ENCODE assay signal across 8 mouse cellular contexts in the genomic region with DNA sequence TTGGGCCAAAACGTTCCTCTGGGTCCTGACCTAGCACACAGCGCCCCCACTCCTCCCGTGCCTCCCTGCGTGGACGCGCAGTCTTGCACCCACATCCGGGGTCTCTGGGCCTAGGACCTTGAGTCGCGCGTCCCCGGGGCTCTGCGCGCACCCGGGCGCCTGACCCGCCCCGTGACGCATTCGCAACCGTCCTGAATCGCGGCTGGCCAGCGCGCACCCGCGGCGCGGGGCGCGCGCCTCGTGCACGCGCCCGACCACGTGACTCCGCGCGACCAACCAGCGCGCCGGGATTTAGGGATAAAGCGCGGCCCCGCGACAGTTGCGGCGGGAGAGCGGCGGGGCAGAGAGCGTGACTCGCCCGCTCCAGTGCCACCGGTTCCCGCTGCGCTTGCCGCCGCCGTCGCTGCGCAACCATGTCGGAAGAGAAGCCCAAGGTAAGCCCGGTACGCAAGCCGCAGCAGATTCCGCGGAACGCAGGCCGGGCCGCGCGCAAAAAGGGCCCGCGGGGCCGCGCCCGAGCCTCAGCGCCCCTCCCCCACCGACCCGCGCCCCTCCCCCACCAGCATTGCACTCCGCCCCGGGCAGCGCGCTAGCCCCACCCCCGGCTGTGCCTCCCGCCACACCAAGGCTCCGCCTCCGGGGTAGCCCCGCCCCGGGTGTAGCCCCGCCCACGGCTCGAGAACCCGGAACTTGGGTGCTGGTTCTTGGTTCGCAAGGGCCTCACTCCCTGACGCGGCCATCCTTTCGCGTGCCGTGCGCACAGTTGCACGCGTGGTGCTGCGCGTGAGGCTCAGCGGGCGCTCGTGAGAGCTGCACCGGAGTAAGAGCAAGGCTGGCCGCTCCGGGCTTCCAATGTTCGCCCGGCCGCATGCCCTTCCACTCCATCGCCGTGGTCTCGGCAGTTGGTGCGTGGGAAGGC. TPM values are rescaled to one million over a fixed set of nuclear protein-coding genes. Genes with fewer than 3 reads are reported as not detected.
A peak's percentile ranks its signal among the peaks of the same experiment; 100 is the strongest.
DNase-seq lines count a peak whose midpoint lies in the region; ATAC-seq and TF ChIP-seq lines count a peak whose summit lies in the region.

A gene (plus strand): TSS at position 190 of the 919 bp plus-strand sequence.
A gene (plus strand): TSS at position 290 of the 919 bp plus-strand sequence.

- TF ChIP-seq CTCF in ES-Bruce4 (IDR thresholded peaks at IDR 0.05; ENCODE audit: low read depth, low read length): peak; percentile 19
- TF ChIP-seq CTCF in liver, postnatal 0 days (IDR thresholded peaks at IDR 0.05; ENCODE audit: low read depth): no peak; the same call in 1 of the 2 replicates

- ATAC-seq in forebrain, embryonic 14.5 days: peak; percentile 89
- ATAC-seq in liver, postnatal 0 days: peak; percentile 86
- ATAC-seq in neural tube, embryonic 13.5 days (ENCODE audit: low read depth): peak; percentile 85

- no peak for TF ChIP-seq POLR2A in ES-Bruce4 (IDR thresholded peaks at IDR 0.05; ENCODE audit: insufficient read depth, low read length)

- H3K9ac ChIP-seq in ES-Bruce4 (ENCODE audit: low read depth, poor library complexity, severe bottlenecking): peak within 1 kb of the TSS; percentile 84
- H3K9ac ChIP-seq in forebrain, embryonic 14.5 days (ENCODE audit: low read length): peak within 1 kb of the TSS; percentile 78
- H3K9ac ChIP-seq in liver, postnatal 0 days (replicated peaks): peak within 1 kb of the TSS; percentile 78
- peak within 1 kb of the TSS; percentile 80 for H3K9ac ChIP-seq in neural tube, embryonic 13.5 days

- H3K9me3 ChIP-seq in ES-Bruce4 (replicated peaks; ENCODE audit: control insufficient read depth, insufficient read depth, low read length, poor library complexity, severe bottlenecking): no peaks in the 10 kb centered on the region
- H3K9me3 ChIP-seq in forebrain, embryonic 14.5 days (replicated peaks; ENCODE audit: control insufficient read depth, low read length): no peaks in the 10 kb centered on the region
- H3K9me3 ChIP-seq in liver, postnatal 0 days (ENCODE audit: low read length): no peaks in the 10 kb centered on the region
- peaks cover 5% of the 10 kb centered on the region; the same call in 1 of the 2 replicates for H3K9me3 ChIP-seq in neural tube, embryonic 13.5 days

- intact Hi-C loops in heart, postnatal 14 days (cut with DNase I): no loop called here

- peak within 1 kb of the TSS; percentile 91 for H3K27ac ChIP-seq in ES-Bruce4 (ENCODE audit: insufficient read depth, low read length)
- peak within 1 kb of the TSS; percentile 94 for H3K27ac ChIP-seq in forebrain, embryonic 14.5 days (ENCODE audit: low read depth, low read length)
- peak within 1 kb of the TSS; percentile 97 for H3K27ac ChIP-seq in liver, postnatal 0 days (ENCODE audit: low read depth)
- peak within 1 kb of the TSS; percentile 94 for H3K27ac ChIP-seq in neural tube, embryonic 13.5 days (replicated peaks)

- no peak for TF ChIP-seq EP300 in ES-Bruce4 (IDR thresholded peaks at IDR 0.05; ENCODE audit: insufficient read depth, low read depth, low read length)
- TF ChIP-seq EP300 in liver, postnatal 0 days (IDR thresholded peaks at IDR 0.05; ENCODE audit: low read depth): no peak

- peak within 1 kb of the TSS; percentile 87 for H3K4me2 ChIP-seq in forebrain, embryonic 14.5 days (ENCODE audit: low read length)
- H3K4me2 ChIP-seq in liver, postnatal 0 days (ENCODE audit: low read depth, low read length): peak within 1 kb of the TSS; percentile 82
- peak within 1 kb of the TSS; percentile 93 for H3K4me2 ChIP-seq in neural tube, embryonic 13.5 days

- peak within 1 kb of the TSS; percentile 91 for H3K4me3 ChIP-seq in ES-Bruce4 (ENCODE audit: low read depth, low read length)
- H3K4me3 ChIP-seq in forebrain, embryonic 14.5 days (ENCODE audit: low read depth, low read length): peak within 1 kb of the TSS; percentile 63
- H3K4me3 ChIP-seq in liver, postnatal 0 days (ENCODE audit: low read depth, low read length): peak within 1 kb of the TSS; percentile 66
- peak within 1 kb of the TSS; percentile 75 for H3K4me3 ChIP-seq in neural tube, embryonic 13.5 days

- no peaks in the 10 kb centered on the region for H3K27me3 ChIP-seq in ES-Bruce4 (ENCODE audit: control insufficient read depth, insufficient read depth, low read length, poor library complexity, severe bottlenecking)
- no peaks in the 10 kb centered on the region for H3K27me3 ChIP-seq in forebrain, embryonic 14.5 days (replicated peaks; ENCODE audit: control insufficient read depth, insufficient read depth, low read length)
- H3K27me3 ChIP-seq in liver, postnatal 0 days (ENCODE audit: insufficient read depth, low read length): no peaks in the 10 kb centered on the region
- no peaks in the 10 kb centered on the region for H3K27me3 ChIP-seq in neural tube, embryonic 13.5 days

- 1% methylated on average over 96 of the region's 119 CpGs for WGBS in forebrain, embryonic 14.5 days
- WGBS in liver, postnatal 0 days (ENCODE audit: insufficient replicate concordance): 1% methylated on average over 108 of the region's 119 CpGs
- WGBS in neural tube, embryonic 13.5 days: under 1% methylated on average over 119 of the region's 119 CpGs

- DNase-seq in cerebellum, adult 11 months: peak; percentile 93
- DNase-seq in forebrain, embryonic 14.5 days (ENCODE audit: low spot score): peak; percentile 89
- peak; percentile 98 to 99 for DNase-seq in heart, postnatal 14 days
- DNase-seq in layer of hippocampus, adult 11-12 months (ENCODE audit: low spot score): peak; percentile 96
- DNase-seq in liver, postnatal 0 days: peak; percentile 100
- DNase-seq in telencephalon, adult 2 months (ENCODE audit: low read depth, low spot score): peak; percentile 80

- 0 out of 2 replicates have a peak, but pooled peaks cover 2% of the 10 kb centered on the region for H3K36me3 ChIP-seq in ES-Bruce4 (ENCODE audit: control insufficient read depth, insufficient read depth, low read length, poor library complexity, severe bottlenecking)
- H3K36me3 ChIP-seq in forebrain, embryonic 14.5 days (ENCODE audit: control insufficient read depth, insufficient read depth, low read length): peaks cover 15% of the 10 kb centered on the region
- H3K36me3 ChIP-seq in liver, postnatal 0 days (replicated peaks; ENCODE audit: insufficient read depth, low read length): peaks cover 9% of the 10 kb centered on the region
- H3K36me3 ChIP-seq in neural tube, embryonic 13.5 days: peaks cover 26% of the 10 kb centered on the region

- H3K4me1 ChIP-seq in ES-Bruce4 (ENCODE audit: control insufficient read depth, insufficient read depth, low read length): peaks cover 5% of the 10 kb centered on the region
- peaks cover 12% of the 10 kb centered on the region for H3K4me1 ChIP-seq in forebrain, embryonic 14.5 days (ENCODE audit: control insufficient read depth, insufficient read depth, low read length)
- H3K4me1 ChIP-seq in liver, postnatal 0 days (ENCODE audit: insufficient read depth): peaks cover 35% of the 10 kb centered on the region
- H3K4me1 ChIP-seq in neural tube, embryonic 13.5 days (replicated peaks): peaks cover 31% of the 10 kb centered on the region

RNA-seq across cellular contexts. Expression of the first gene that starts in this region (rescaled TPM):
- polyA plus RNA-seq in ES-Bruce4 (2011; ENCODE audit: insufficient read depth, insufficient read length, low read depth, missing spikeins): 218 and 242 TPM in 2 replicates
- polyA plus RNA-seq in forebrain, embryonic 14.5 days (2014; fragmentation: Nextera tagmentation; extraction: Ambion mirVana): 277 and 308 TPM in 2 replicates
- 10 to 100 TPM; 53.7 to 61.6 TPM for total RNA-seq in heart, postnatal 14 days (2021)
- polyA plus RNA-seq in liver, postnatal 0 days (2015; fragmentation: Nextera tagmentation; extraction: Ambion mirVana): 105 and 111 TPM in 2 replicates
- 248 and 252 TPM in 2 replicates for polyA plus RNA-seq in neural tube, embryonic 13.5 days (2015; fragmentation: Nextera tagmentation; extraction: Ambion mirVana)

RNA-seq across cellular contexts. Expression of the second gene that starts in this region (rescaled TPM):
- 50.7 and 57.6 TPM in 2 replicates for polyA plus RNA-seq in ES-Bruce4 (2011; ENCODE audit: insufficient read depth, insufficient read length, low read depth, missing spikeins)
- polyA plus RNA-seq in forebrain, embryonic 14.5 days (2014; fragmentation: Nextera tagmentation; extraction: Ambion mirVana): 1.7 and 16.2 TPM in 2 replicates
- 10 to 100 TPM in 1 of 2 experiments, 1 to 10 TPM in 1; 7.6 to 12.7 TPM for total RNA-seq in heart, postnatal 14 days (2021)
- polyA plus RNA-seq in liver, postnatal 0 days (2015; fragmentation: Nextera tagmentation; extraction: Ambion mirVana): 8.4 and 13.3 TPM in 2 replicates
- polyA plus RNA-seq in neural tube, embryonic 13.5 days (2015; fragmentation: Nextera tagmentation; extraction: Ambion mirVana): 2.0 and 8.6 TPM in 2 replicates

Comparison
In these comparisons a context has a peak if more than half of its experiments do, and no peak if none do; other contexts are left out.
1. Peak in every context shown above with its lines: DNase-seq, ATAC-seq, H3K4me3 ChIP-seq and H3K27ac ChIP-seq.